Mouse (Mus musculus): ENCODE results near the gene Thada.
A peak's percentile ranks its signal among the peaks of the same experiment; 100 is the strongest.

The Thada gene

GRCm38 (mm10) chr17:84474312-84474711 is 8.3 kb upstream of the Thada start:
- no peak for DNase-seq (ENCODE audit: low spot score)

- no peak for DNase-seq (ENCODE audit: low spot score)
Observed at GRCm38 (mm10) chr17:84435012-84435411, 31.0 kb downstream of the Thada start.

GRCm38 (mm10) chr17:84434233-84434632 is 31.8 kb downstream of the Thada start:
- DNase-seq (ENCODE audit: low spot score) = no peak

GRCm38 (mm10) chr17:84431991-84432390 is 34.0 kb downstream of the Thada start:
- DNase-seq (ENCODE audit: low spot score) = no peak

GRCm38 (mm10) chr17:84424258-84424657 is 41.7 kb downstream of the Thada start:
- DNase-seq (ENCODE audit: low spot score) = no peak

- peak; percentile 79 for DNase-seq (ENCODE audit: low spot score)
Observed at GRCm38 (mm10) chr17:84422916-84423315, 43.1 kb downstream of the Thada start.

GRCm38 (mm10) chr17:84422001-84422785 is 43.8 kb downstream of the Thada start:
- no peak for DNase-seq (ENCODE audit: low spot score)

- no peak for DNase-seq (ENCODE audit: low spot score)
Observed at GRCm38 (mm10) chr17:84421042-84421441, 45.0 kb downstream of the Thada start.

- DNase-seq (ENCODE audit: low spot score) = no peak
Observed at GRCm38 (mm10) chr17:84420276-84420639, 45.7 kb downstream of the Thada start.

- peak; percentile 89 for DNase-seq (ENCODE audit: low spot score)
Observed at GRCm38 (mm10) chr17:84419326-84420275, 46.4 kb downstream of the Thada start.

- no peak for DNase-seq (ENCODE audit: low spot score)
Observed at GRCm38 (mm10) chr17:84415936-84416335, 50.1 kb downstream of the Thada start.

GRCm38 (mm10) chr17:84408731-84409130 is 57.3 kb downstream of the Thada start:
- peak; percentile 57 for DNase-seq (ENCODE audit: low spot score)

- no peak for DNase-seq (ENCODE audit: low spot score)
Observed at GRCm38 (mm10) chr17:84405616-84406015, 60.4 kb downstream of the Thada start.

- no peak for DNase-seq (ENCODE audit: low spot score)
Observed at GRCm38 (mm10) chr17:84401796-84402195, 64.2 kb downstream of the Thada start.

- no peak for DNase-seq (ENCODE audit: low spot score)
Observed at GRCm38 (mm10) chr17:84399431-84399830, 66.6 kb downstream of the Thada start.

GRCm38 (mm10) chr17:84390026-84390425 is 76.0 kb downstream of the Thada start:
- no peak for DNase-seq (ENCODE audit: low spot score)

GRCm38 (mm10) chr17:84386176-84386575 is 79.8 kb downstream of the Thada start:
- DNase-seq (ENCODE audit: low spot score) = no peak

GRCm38 (mm10) chr17:84385696-84386095 is 80.3 kb downstream of the Thada start:
- DNase-seq (ENCODE audit: low spot score) = peak; percentile 22

- peak; percentile 42 for DNase-seq (ENCODE audit: low spot score)
Observed at GRCm38 (mm10) chr17:84384661-84385060, 81.3 kb downstream of the Thada start.

- no peak for DNase-seq (ENCODE audit: low spot score)
Observed at GRCm38 (mm10) chr17:84380340-84380739, 85.7 kb downstream of the Thada start.

- DNase-seq (ENCODE audit: low spot score) = no peak
Observed at GRCm38 (mm10) chr17:84376882-84377281, 89.1 kb downstream of the Thada start.

- DNase-seq (ENCODE audit: low spot score) = no peak
Observed at GRCm38 (mm10) chr17:84372411-84373045, 93.5 kb downstream of the Thada start.

Data from T-cell, adult 2 months (primary cell).